Mouse (Mus musculus) cerebellum, adult 2 months (tissue): ENCODE data around the gene Cript.

Experiments
- CTCF ChIP-seq: fragments of 200-500 bp; IDR thresholded peaks from 2 replicates; pipeline ENCODE4 v1.5.1; 2011; ENCODE audit warnings: low read depth, mild to moderate bottlenecking, control low read depth, low read length, moderate library complexity, borderline replicate concordance; ENCODE audit not compliant: insufficient read depth
- POLR2A ChIP-seq: fragments of 200-500 bp; IDR thresholded peaks from 2 replicates; pipeline ENCODE4 v1.6.1; 2011; ENCODE audit warnings: low read length, control low read depth, borderline replicate concordance; ENCODE audit not compliant: insufficient read depth

- no peak for TF ChIP-seq CTCF
- TF ChIP-seq POLR2A, result no peak
Observed at GRCm38 (mm10) chr17:86976387-86976786, 49.0 kb upstream of the Cript start.
